Mouse (Mus musculus) frontal cortex, postnatal 14 days (tissue): Measurements from ENCODE around the gene Rnf215.
"Not testable (repeated sequence)": the region's sequence is repeated elsewhere in the genome, so short reads cannot be mapped to it uniquely, and the experiment has no call there.

ENCODE experiments used
- DNase-seq, 2 experiments: peaks; one replicate each; pipeline ENCODE4 v3.0.0; 2022; ENCODE audit warnings: low spot score in 2 of 2

The Rnf215 gene

GRCm38 (mm10) chr11:4147098-4147497 lies 12.1 kb downstream of the Rnf215 start:
- no peak for DNase-seq

GRCm38 (mm10) chr11:4148120-4148519 lies 13.1 kb downstream of the Rnf215 start:
- no peak for DNase-seq

GRCm38 (mm10) chr11:4148536-4149156 lies 13.6 kb downstream of the Rnf215 start:
- DNase-seq, result no peak

- DNase-seq, result no peak
Measured at GRCm38 (mm10) chr11:4149886-4150285, 14.9 kb downstream of the Rnf215 start.

- DNase-seq, result no peak
Measured at GRCm38 (mm10) chr11:4153694-4154093, 18.7 kb downstream of the Rnf215 start.

- DNase-seq, result no peak
Measured at GRCm38 (mm10) chr11:4155641-4156040, 20.6 kb downstream of the Rnf215 start.

GRCm38 (mm10) chr11:4158676-4159075 lies 23.7 kb downstream of the Rnf215 start:
- DNase-seq, result no peak

- peak; percentile 85 to 91 for DNase-seq
Measured at GRCm38 (mm10) chr11:4159808-4160708, 25.1 kb downstream of the Rnf215 start, which contains the start of the genes Ccdc157 and Sf3a1. Gene Ccdc157 (minus strand): TSS chr11:4160293. Gene Sf3a1 (plus strand): TSS chr11:4160350.

GRCm38 (mm10) chr11:4160758-4161480 lies 25.9 kb downstream of the Rnf215 start:
- no peak for DNase-seq

- DNase-seq, result no peak
Measured at GRCm38 (mm10) chr11:4164701-4165100, 29.7 kb downstream of the Rnf215 start.

- no peak for DNase-seq
Measured at GRCm38 (mm10) chr11:4166467-4167090, 31.6 kb downstream of the Rnf215 start.

GRCm38 (mm10) chr11:4174586-4174985 lies 39.6 kb downstream of the Rnf215 start:
- DNase-seq, result peak; percentile 40 to 74

GRCm38 (mm10) chr11:4177716-4178115 lies 42.7 kb downstream of the Rnf215 start:
- DNase-seq, result no peak

GRCm38 (mm10) chr11:4182061-4182460 lies 47.1 kb downstream of the Rnf215 start:
- DNase-seq, result no peak

GRCm38 (mm10) chr11:4183511-4183910 lies 48.5 kb downstream of the Rnf215 start:
- no peak for DNase-seq

- no peak for DNase-seq
Measured at GRCm38 (mm10) chr11:4184251-4184952, 49.4 kb downstream of the Rnf215 start.

GRCm38 (mm10) chr11:4185480-4185879 lies 50.5 kb downstream of the Rnf215 start:
- not testable (repeated sequence) for DNase-seq

GRCm38 (mm10) chr11:4186486-4187317 lies 51.7 kb downstream of the Rnf215 start, which contains the start of gene Tbc1d10a:
Gene Tbc1d10a (plus strand): TSS chr11:4186789.
- DNase-seq, result peak; percentile 96

GRCm38 (mm10) chr11:4187318-4187700 lies 52.3 kb downstream of the Rnf215 start:
- no peak for DNase-seq

- no peak for DNase-seq
Measured at GRCm38 (mm10) chr11:4189182-4189581, 54.2 kb downstream of the Rnf215 start.
